Mouse (Mus musculus) G1E (cell line): ENCODE data around the gene Cacfd1.

Experiments
- CTCF ChIP-seq: IDR thresholded peaks from 2 replicates; pipeline ENCODE4 v1.5.1; 2012; ENCODE audit warnings: low read depth, low read length, inconsistent platforms, mixed read lengths
- GATA1 ChIP-seq: IDR thresholded peaks from 2 replicates; pipeline ENCODE4 v1.6.1; 2012; ENCODE audit warnings: borderline replicate concordance, low read length, inconsistent platforms, mixed read lengths
- GATA2 ChIP-seq: IDR thresholded peaks from 2 replicates; pipeline ENCODE4 v1.6.1; 2012; ENCODE audit warnings: low read depth, low read length, inconsistent platforms, borderline replicate concordance
- POLR2AphosphoS5 ChIP-seq: IDR thresholded peaks from 2 replicates; pipeline ENCODE4 v1.6.1; 2012; ENCODE audit warnings: low read depth, low read length, inconsistent platforms; ENCODE audit not compliant: insufficient replicate concordance
- TAL1 ChIP-seq: conservative IDR thresholded peaks from 2 replicates; pipeline ENCODE4 v1.6.1; 2012; ENCODE audit warnings: low read depth, low read length, inconsistent platforms, mixed read lengths

DNA sequence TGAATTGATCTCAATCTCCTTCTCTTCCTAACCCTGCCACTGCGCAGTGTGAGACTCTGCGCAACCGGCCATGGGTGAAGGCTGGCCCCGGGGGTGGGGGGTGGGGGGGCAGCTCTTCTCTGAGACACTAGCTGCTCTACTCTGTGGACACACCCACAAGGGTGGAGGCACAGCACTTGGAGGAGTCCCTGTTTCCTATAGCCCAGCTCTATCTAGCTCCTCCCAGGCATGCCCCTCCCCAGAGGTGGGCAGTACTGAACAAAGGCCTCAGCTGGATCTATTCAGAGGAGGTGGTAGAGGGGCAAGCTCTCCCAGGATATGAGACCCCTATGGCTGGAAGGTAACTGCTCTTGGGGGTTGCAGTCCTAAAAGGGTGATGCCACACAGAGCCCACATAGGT lies 27.3 kb downstream of the Cacfd1 start:
- TF ChIP-seq CTCF = no peak
- no peak for TF ChIP-seq GATA1
- TF ChIP-seq POLR2AphosphoS5 = no peak
- TF ChIP-seq TAL1 = no peak
- no peak for TF ChIP-seq GATA2
